Mouse (Mus musculus) brain, adult 2 months (tissue): ENCODE results near the gene Higd1a.

ENCODE experiments used
- DNase-seq: peaks from one replicate; pipeline ENCODE4 v3.0.0; 2011; ENCODE audit warnings: low read depth, low spot score

Higd1a gene

GRCm38 (mm10) chr9:121858153-121858488 lies at the start of gene Higd1a:
Gene Higd1a, minus strand, starts transcription at chr9:121858362.
- DNase-seq, result no peak

DNA sequence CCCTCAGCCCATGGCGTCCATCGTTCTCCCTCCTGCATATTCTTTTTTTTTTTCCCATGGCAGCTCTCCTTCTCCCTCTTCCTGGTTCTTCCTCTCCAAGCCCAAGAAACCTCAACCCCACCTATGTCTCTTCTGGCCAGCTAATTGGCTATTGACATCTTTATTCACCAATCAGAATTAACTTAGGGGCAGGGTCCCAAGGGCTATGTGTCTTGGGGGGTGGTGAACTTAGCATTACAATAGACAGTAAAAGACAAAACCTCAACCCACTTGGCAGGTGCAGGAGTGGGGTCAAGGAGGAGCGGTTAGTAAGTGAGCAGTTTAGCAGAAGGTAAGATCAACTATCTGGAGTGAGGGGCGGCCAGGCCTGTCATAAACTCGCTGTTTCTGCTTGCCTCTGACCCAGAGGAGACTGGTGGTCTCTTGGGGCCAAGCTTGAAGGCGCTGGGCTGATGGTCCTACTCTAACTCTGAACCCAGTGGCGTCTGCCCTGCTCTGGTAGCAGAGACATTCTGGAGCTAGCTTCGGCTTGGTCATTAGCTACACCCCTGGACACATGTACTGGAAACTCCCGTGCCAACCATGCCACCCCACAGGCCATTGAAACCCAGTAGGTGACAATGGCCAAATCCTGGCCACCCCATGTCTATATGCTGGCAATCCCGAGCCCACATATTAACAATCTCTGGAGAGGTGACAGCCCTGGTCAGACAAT lies 49.4 kb upstream of the Higd1a start:
- DNase-seq, result no peak

DNA sequence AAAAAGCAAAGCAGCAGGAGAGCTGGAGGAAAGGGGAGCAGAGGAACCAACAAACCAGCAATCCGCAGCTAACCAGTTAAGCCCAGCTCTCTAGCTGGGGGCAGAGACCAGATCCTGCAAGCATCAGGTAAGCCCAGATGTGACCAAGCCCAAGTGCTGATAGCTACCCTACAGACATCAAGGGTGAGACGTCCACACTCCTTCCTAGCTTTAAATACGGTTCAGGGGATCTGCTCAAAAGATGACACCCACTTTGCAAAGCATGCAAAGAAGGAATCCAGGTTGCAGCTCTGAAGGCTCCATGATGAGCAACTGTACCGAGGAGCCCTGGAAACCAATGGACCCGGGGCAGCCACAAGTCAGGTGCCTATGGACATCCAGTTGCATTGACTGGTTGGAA lies 48.3 kb upstream of the Higd1a start:
- DNase-seq, result no peak

GRCm38 (mm10) chr9:121905556-121906185 lies 47.5 kb upstream of the Higd1a start:
- peak; percentile 56 for DNase-seq

DNA sequence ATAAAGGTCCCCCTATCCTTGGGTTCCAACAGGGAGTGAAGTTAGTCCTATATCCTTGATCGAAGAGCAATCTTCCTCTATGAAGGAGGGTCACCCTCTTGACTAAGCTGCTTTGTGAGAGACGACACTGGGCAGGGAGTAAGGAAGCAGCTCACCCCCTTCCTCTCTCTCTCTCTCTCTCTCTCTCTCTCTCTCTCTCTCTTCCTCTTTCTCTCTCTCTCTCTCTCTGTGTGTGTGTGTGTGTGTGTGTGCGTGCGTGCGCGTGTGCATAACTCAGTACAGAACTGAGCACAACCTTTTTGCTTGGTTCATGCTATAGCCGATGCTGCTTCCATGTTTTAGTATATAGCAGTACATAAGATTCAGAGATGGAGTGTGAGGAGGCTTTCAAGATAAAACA lies 46.8 kb upstream of the Higd1a start:
- no peak for DNase-seq

DNA sequence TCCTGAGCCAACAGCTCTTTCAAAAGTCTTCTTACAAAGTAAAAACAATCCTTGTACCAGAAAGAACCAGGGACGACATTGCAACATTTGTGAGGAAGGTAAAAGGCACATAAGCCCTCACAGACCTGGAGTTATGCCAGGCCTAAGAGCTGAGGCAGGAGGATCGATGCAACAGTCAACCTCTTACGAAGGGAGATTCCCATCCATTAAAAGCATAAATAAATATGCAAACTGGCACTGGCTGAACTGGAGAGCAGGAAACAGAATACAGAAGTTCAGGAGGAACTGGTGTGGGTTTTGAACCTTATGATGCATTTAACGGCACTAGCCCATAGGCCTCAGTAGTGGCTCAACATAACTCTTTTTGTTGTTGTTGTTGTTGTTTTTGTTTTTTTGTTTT lies 46.2 kb upstream of the Higd1a start:
- no peak for DNase-seq

GRCm38 (mm10) chr9:121903476-121904305 lies 45.5 kb upstream of the Higd1a start:
- DNase-seq, result peak; percentile 33

GRCm38 (mm10) chr9:121901710-121902700 lies 43.8 kb upstream of the Higd1a start:
- DNase-seq, result peak; percentile 44

GRCm38 (mm10) chr9:121900282-121900855 lies 42.2 kb upstream of the Higd1a start:
- DNase-seq, result no peak

DNA sequence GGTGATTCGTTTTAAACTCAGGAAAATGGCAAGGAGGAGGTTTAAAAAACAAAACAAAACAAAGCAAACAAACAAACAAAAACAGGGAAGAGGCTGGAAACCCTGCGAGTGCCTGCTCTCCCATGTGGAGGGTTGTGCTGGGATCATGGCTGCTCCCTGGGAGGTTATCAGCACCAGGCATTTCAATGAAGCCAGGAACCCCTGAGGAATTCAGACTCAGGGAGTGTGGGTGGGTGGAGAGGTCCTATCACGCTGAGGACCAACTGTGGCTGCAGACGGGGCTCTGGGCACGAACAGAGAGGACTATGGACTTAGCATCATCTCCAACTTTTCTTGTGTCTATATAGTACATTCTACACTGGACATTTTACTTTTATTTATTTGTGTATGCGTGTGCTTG lies 41.1 kb upstream of the Higd1a start:
- no peak for DNase-seq

DNA sequence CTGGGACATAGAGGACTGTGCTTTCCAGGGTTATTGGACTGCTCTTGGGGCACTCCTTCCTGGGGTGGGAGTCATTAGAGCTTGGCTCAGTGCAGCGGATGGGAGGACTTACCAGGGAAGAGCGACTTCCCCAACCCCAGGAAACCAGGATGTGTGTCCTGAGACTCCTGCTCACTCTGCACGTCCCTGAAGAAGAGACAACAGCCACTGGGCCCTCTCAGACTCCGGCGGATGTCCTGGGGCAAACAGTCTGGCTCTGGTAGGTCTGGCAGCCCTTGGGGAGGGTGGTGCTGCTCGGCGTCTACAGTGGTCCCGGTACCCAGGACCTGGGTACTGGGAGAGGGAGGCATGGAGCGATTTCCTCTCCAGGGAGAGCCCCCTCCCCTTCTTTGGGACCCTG lies 40.1 kb upstream of the Higd1a start, which contains the start of gene Ackr2:
TSS of gene Ackr2 (plus strand) at position 111 of the 400 bp plus-strand sequence.
- no peak for DNase-seq

- DNase-seq, result no peak
Measured at GRCm38 (mm10) chr9:121896820-121897219, 38.7 kb upstream of the Higd1a start.

DNA sequence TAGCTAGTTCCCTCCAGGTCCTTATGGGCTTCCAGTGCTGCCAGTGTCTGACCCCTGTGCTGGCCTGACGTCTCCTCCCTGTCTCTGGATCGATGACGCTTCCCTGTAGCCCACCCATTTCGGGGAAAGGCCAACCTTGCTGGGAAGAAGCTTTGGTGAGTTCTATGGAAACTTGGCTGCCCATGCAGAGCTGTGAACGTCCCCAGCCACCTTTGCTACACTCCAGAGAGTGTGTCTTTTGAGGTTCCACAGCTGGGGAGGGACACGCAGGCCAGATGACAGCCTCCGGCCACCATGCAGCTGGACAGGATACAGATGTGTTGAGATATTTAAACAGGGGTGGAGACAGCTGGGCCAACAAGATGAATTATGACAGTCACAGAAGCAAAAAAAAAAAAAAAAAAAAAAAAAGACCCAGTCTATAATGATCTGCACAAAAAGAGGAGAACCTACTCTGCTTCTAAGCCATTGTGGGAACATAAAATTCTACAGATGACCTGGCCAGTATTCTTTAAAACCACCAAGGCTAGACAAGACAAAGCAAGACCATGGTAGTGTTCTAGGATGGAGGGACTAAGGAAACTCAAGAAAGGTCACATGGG lies 37.3 kb upstream of the Higd1a start:
- DNase-seq, result no peak

GRCm38 (mm10) chr9:121894447-121894846 lies 36.3 kb upstream of the Higd1a start:
- no peak for DNase-seq

DNA sequence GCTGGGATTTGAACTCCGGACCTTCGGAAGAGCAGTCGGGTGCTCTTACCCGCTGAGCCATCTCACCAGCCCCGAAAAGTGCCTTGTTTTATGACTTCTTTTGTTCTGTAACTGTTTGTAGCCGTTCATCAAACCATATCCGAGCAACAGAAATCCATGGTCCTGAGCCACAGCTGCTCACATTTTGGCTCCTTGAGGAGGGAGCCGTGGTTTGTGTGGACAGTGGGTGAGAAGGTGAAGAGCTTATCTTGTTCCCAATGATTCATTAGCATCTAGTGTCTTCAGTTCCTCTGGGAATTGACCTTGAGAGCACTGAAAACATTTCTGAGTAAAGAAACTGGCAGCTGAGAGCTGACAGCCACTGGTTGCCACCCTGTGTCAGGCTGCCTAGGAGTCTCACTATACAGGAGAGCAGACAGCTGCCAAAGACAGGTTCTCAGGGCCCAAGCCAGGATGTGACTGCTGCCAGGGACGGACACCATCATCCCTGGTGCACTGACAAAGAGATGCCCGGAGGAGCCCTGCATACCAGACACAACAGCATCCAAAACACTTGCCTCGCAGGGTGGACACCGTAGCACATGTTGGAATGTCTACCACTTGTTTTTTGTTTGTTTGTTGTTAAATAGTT lies 34.0 kb upstream of the Higd1a start:
- DNase-seq, result no peak

- DNase-seq, result no peak
Measured at GRCm38 (mm10) chr9:121891301-121891700, 33.1 kb upstream of the Higd1a start.

DNA sequence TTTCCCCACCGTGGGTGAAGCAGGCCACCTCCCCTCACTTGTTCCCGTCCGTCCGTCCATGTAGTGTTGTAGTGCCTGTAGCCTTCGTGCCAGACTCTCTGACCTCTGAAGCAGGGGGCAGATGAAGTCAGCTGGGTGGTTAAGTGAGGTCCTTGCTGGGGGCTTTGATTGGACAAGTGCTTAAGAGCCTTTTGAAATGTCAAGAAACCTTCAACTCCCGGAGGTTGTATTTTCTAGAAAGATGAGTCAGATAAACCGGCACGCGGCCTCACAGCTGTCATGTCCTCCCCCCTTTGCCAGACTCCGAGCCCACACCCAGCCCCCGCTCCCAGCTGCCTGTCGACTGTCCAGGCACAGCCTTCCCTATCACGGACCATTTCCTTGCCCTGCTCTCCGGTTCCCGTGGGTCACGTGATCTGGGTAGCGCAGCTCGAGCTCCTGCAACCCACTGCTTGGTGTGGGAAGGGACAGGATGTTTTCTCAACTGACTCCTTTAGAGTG lies 32.3 kb upstream of the Higd1a start:
- peak; percentile 73 for DNase-seq

- DNase-seq, result no peak
Measured at GRCm38 (mm10) chr9:121889927-121890440, 31.8 kb upstream of the Higd1a start.

GRCm38 (mm10) chr9:121882015-121882457 lies 23.9 kb upstream of the Higd1a start:
- no peak for DNase-seq

GRCm38 (mm10) chr9:121881301-121881700 lies 23.1 kb upstream of the Higd1a start:
- peak; percentile 70 for DNase-seq
